30 mouse cellular contexts compared by ENCODE assay signal in genomic region chr1:152838026-152838702, GRCm38 (mm10). TPM values are rescaled to one million over a fixed set of nuclear protein-coding genes. Genes with fewer than 3 reads are reported as not detected.
DNase-seq lines count a peak whose midpoint lies in the region; ATAC-seq and TF ChIP-seq lines count a peak whose summit lies in the region.
"Had no signal": no experiment of that assay in that cellular context is flagged by ENCODE, and none has a peak within 500 bp of the region (broad histone marks: within the 10 kb centered on the region; RNA-seq: fewer than 3 reads in every experiment).

No protein-coding gene starts in this region.

- DNase-seq in gastrocnemius, adult 2 months = no peak
- no peak for DNase-seq in gastrocnemius, postnatal 25 days
- peak; percentile 72 for DNase-seq in 416B (ENCODE audit: low read depth)
- no peak for DNase-seq in kidney, postnatal 14 days
- no peak for DNase-seq in heart, postnatal 4 days
- DNase-seq: adrenal gland, postnatal 14 days; cerebellum, adult 11-12 months; cerebellum, postnatal 14 days; embryo, embryonic 11 days; gastrocnemius, postnatal 14 days; heart, postnatal 36 days; kidney, adult 9 months; kidney, postnatal 36 days; liver; lung, postnatal 36 days; thymus, adult 18-20 months had no signal

- intact Hi-C loops in gastrocnemius, adult 2 months (cut with DNase I) = no loop called here

- no peaks in the 10 kb centered on the region for H3K27me3 ChIP-seq in heart, embryonic 11.5 days (ENCODE audit: control insufficient read depth, insufficient read depth, low read length)
- H3K27me3 ChIP-seq: embryonic facial prominence, embryonic 13.5 days; forebrain, embryonic 13.5 days; heart, embryonic 15.5 days; hindbrain, embryonic 15.5 days; intestine, embryonic 15.5 days; liver, embryonic 15.5 days; lung, embryonic 15.5 days; midbrain, embryonic 12.5 days; stomach, embryonic 15.5 days had no signal

- H3K4me2 ChIP-seq in heart, embryonic 11.5 days = no peak overlapping the region
- H3K4me2 ChIP-seq: embryonic facial prominence, embryonic 13.5 days; forebrain, embryonic 13.5 days; heart, embryonic 15.5 days; hindbrain, embryonic 15.5 days; intestine, embryonic 15.5 days; liver, embryonic 15.5 days; lung, embryonic 15.5 days; midbrain, embryonic 12.5 days; stomach, embryonic 15.5 days had no signal

- H3K36me3 ChIP-seq in heart, embryonic 11.5 days (ENCODE audit: control insufficient read depth, insufficient read depth, low read length) = peaks cover 26% of the 10 kb centered on the region

- H3K9ac ChIP-seq in heart, embryonic 11.5 days (ENCODE audit: low read depth, low read length) = no peak overlapping the region
- H3K9ac ChIP-seq: embryonic facial prominence, embryonic 13.5 days; forebrain, embryonic 13.5 days; heart, embryonic 15.5 days; hindbrain, embryonic 15.5 days; intestine, embryonic 15.5 days; liver, embryonic 15.5 days; lung, embryonic 15.5 days; midbrain, embryonic 12.5 days; stomach, embryonic 15.5 days had no signal

- H3K4me3 ChIP-seq in gastrocnemius, adult 2 months = no peak overlapping the region
- H3K4me3 ChIP-seq in bone marrow macrophage, adult 2 months (ENCODE audit: insufficient read depth, low read length) = no peak overlapping the region
- H3K4me3 ChIP-seq in heart, embryonic 11.5 days (ENCODE audit: low read depth, low read length) = no peak overlapping the region
- H3K4me3 ChIP-seq: embryonic facial prominence, embryonic 13.5 days; erythroblast, embryonic 14.5 days; forebrain, embryonic 13.5 days; heart, embryonic 15.5 days; hindbrain, embryonic 15.5 days; intestine, embryonic 15.5 days; limb, embryonic 10.5 days; liver, embryonic 15.5 days; lung, embryonic 15.5 days; midbrain, embryonic 12.5 days; stomach, embryonic 15.5 days had no signal

- peaks cover 15% of the 10 kb centered on the region for H3K4me1 ChIP-seq in bone marrow macrophage, adult 2 months (ENCODE audit: control insufficient read depth, insufficient read depth, low read length)
- H3K4me1 ChIP-seq in heart, embryonic 11.5 days (ENCODE audit: control insufficient read depth, insufficient read depth, low read length) = no peaks in the 10 kb centered on the region
- H3K4me1 ChIP-seq: embryonic facial prominence, embryonic 13.5 days; forebrain, embryonic 13.5 days; heart, embryonic 15.5 days; hindbrain, embryonic 15.5 days; intestine, embryonic 15.5 days; limb, embryonic 10.5 days; liver, embryonic 15.5 days; lung, embryonic 15.5 days; midbrain, embryonic 12.5 days; stomach, embryonic 15.5 days had no signal

- peak; percentile 68 to 80 for ATAC-seq in hematopoietic stem cell, adult 5-6 weeks (replicated peaks in 1 of 2; ENCODE audit: insufficient read depth in 1 of 2, low FRiP score in 2 of 2, low TSS enrichment in 1 of 2, low read depth in 1 of 2, poor library complexity in 2 of 2, severe bottlenecking in 2 of 2)
- ATAC-seq in heart, embryonic 11.5 days (replicated peaks; ENCODE audit: insufficient number of reproducible peaks, low FRiP score, low TSS enrichment) = no peak
- ATAC-seq: forebrain, embryonic 13.5 days; intestine, embryonic 15.5 days had no signal

- TF ChIP-seq POLR2A in bone marrow macrophage, adult 2 months (IDR thresholded peaks at IDR 0.05; ENCODE audit: borderline replicate concordance, low read depth, low read length) = no peak

- no peaks in the 10 kb centered on the region for H3K9me3 ChIP-seq in heart, embryonic 11.5 days (replicated peaks; ENCODE audit: control insufficient read depth, low read length)
- H3K9me3 ChIP-seq: embryonic facial prominence, embryonic 13.5 days; forebrain, embryonic 13.5 days; heart, embryonic 15.5 days; hindbrain, embryonic 15.5 days; intestine, embryonic 15.5 days; limb, embryonic 10.5 days; liver, embryonic 15.5 days; lung, embryonic 15.5 days; midbrain, embryonic 12.5 days; stomach, embryonic 15.5 days had no signal

- WGBS in heart, embryonic 11.5 days (ENCODE audit: insufficient replicate concordance) = 84% methylated on average over 10 of the region's 11 CpGs

- H3K27ac ChIP-seq in gastrocnemius, adult 2 months = peak overlapping the region; percentile 38
- peak overlapping the region; percentile 13; the same call in 1 of the 2 replicates for H3K27ac ChIP-seq in bone marrow macrophage, adult 2 months (ENCODE audit: insufficient read depth, low read depth, low read length)
- no peak overlapping the region for H3K27ac ChIP-seq in heart, embryonic 11.5 days (ENCODE audit: low read depth, low read length)
- H3K27ac ChIP-seq: embryonic facial prominence, embryonic 13.5 days; forebrain, embryonic 13.5 days; heart, embryonic 15.5 days; hindbrain, embryonic 15.5 days; intestine, embryonic 15.5 days; limb, embryonic 10.5 days; liver, embryonic 15.5 days; lung, embryonic 15.5 days; midbrain, embryonic 12.5 days; stomach, embryonic 15.5 days had no signal

- TF ChIP-seq CTCF in gastrocnemius, adult 2 months (IDR thresholded peaks at IDR 0.05) = no peak
- TF ChIP-seq CTCF in bone marrow macrophage, adult 2 months (IDR thresholded peaks at IDR 0.05; ENCODE audit: low read depth, low read length) = no peak

RNA-seq across cellular contexts. Expression of gene Ncf2, which starts 38.2 kb away (rescaled TPM):
- under 1 TPM; 0.67 to 0.87 TPM for total RNA-seq in gastrocnemius, adult 2 months (2021)
- total RNA-seq in gastrocnemius, postnatal 25 days (2021) = 1 to 10 TPM; 1.2 TPM
- 268 and 316 TPM in 2 replicates for polyA plus RNA-seq in bone marrow macrophage, adult 2 months (2012; ENCODE audit: insufficient read depth, insufficient read length, missing spikeins)
- total RNA-seq in hematopoietic stem cell, adult 5-6 weeks (2017) = 104 and 105 TPM in 2 replicates
- polyA plus RNA-seq in heart, embryonic 11.5 days (2014; fragmentation: Nextera tagmentation; extraction: Ambion mirVana) = 3.7 and 4.7 TPM in 2 replicates
- total RNA-seq in heart, postnatal 4 days (2021) = 1 to 10 TPM; 2.1 to 3.0 TPM

Comparison
In these comparisons a context has a peak if more than half of its experiments do, and no peak if none do; other contexts are left out.
1. RNA of gene Ncf2, which starts 38.2 kb away (total RNA-seq): 104 to 105 TPM in hematopoietic stem cell, adult 5-6 weeks; 2.1 to 3.0 TPM in heart, postnatal 4 days, 1.2 TPM in gastrocnemius, postnatal 25 days and 0.67 to 0.87 TPM in gastrocnemius, adult 2 months; every median in the first group is over 10 times any median in the second.